Mouse (Mus musculus) neural tube, embryonic 11.5 days (tissue): Measurements from ENCODE around the gene Abcc3. TPM values are rescaled to one million over a fixed set of nuclear protein-coding genes. Genes with fewer than 3 reads are reported as not detected.

Source experiments
- ATAC-seq: fragments of 200-750 bp; cut with Nextera tagmentation; 2 replicates; pipeline ENCODE4 v1.8.0; 2017; ENCODE audit warnings: moderate number of reproducible peaks, mild to moderate bottlenecking, moderate TSS enrichment, moderate library complexity; ENCODE audit not compliant: insufficient read depth, low FRiP score, low TSS enrichment
- DNase-seq: peaks from one replicate; pipeline ENCODE4 v3.0.0-alpha.2; 2015; ENCODE audit warnings: low spot score
- H3K27ac ChIP-seq: fragments of 300-500 bp; sonication (generic); 2 replicates; pipeline ENCODE4 v1.5.1; 2014; ENCODE audit warnings: low read depth, mild to moderate bottlenecking, low read length
- H3K27me3 ChIP-seq: fragments of 300-500 bp; sonication (generic); 2 replicates; pipeline ENCODE4 v1.6.1; 2014; ENCODE audit warnings: mild to moderate bottlenecking, low read length, mixed read lengths; ENCODE audit not compliant: control insufficient read depth, insufficient read depth
- H3K36me3 ChIP-seq: fragments of 300-500 bp; sonication (generic); 2 replicates; pipeline ENCODE4 v1.6.1; 2014; ENCODE audit warnings: mild to moderate bottlenecking, low read length, moderate library complexity, mixed read lengths; ENCODE audit not compliant: control insufficient read depth, insufficient read depth
- H3K4me1 ChIP-seq: fragments of 300-500 bp; sonication (generic); 2 replicates; pipeline ENCODE4 v1.6.1; 2014; ENCODE audit warnings: low read length, mixed read lengths; ENCODE audit not compliant: control insufficient read depth, insufficient read depth
- H3K4me2 ChIP-seq: fragments of 300-500 bp; sonication (generic); 2 replicates; pipeline ENCODE4 v1.6.1; 2014; ENCODE audit warnings: low read depth, mild to moderate bottlenecking, moderate library complexity
- H3K4me3 ChIP-seq: fragments of 300-500 bp; sonication (generic); 2 replicates; pipeline ENCODE4 v1.5.1; 2014; ENCODE audit warnings: low read depth, low read length
- H3K9ac ChIP-seq: fragments of 300-500 bp; sonication (generic); 2 replicates; pipeline ENCODE4 v1.6.1; 2014; ENCODE audit warnings: mild to moderate bottlenecking, low read length
- H3K9me3 ChIP-seq: fragments of 300-500 bp; sonication (generic); 2 replicates; pipeline ENCODE4 v1.6.1; 2016; ENCODE audit warnings: low read length; ENCODE audit not compliant: control insufficient read depth
- WGBS: fragments of 180-500 bp; shearing (Covaris S2); extraction: QIAGEN DNeasy Blood & Tissue Kit; methylation state at CpG from one replicate; pipeline ENCODE4 v1.1.7; 2014; 5-methylcytosine and 5-hydroxymethylcytosine counted together
- polyA plus RNA-seq: library from polyadenylated mRNA; unstranded; fragments of >200 nt; fragmentation: Nextera tagmentation; extraction: Ambion mirVana; gene quantifications from 2 replicates; pipeline ENCODE4 v1.2.1, GENCODE M21; 2014

Gene Abcc3
- polyA plus RNA-seq, 1 experiment from 2014 or later, result 0.60 TPM

DNA sequence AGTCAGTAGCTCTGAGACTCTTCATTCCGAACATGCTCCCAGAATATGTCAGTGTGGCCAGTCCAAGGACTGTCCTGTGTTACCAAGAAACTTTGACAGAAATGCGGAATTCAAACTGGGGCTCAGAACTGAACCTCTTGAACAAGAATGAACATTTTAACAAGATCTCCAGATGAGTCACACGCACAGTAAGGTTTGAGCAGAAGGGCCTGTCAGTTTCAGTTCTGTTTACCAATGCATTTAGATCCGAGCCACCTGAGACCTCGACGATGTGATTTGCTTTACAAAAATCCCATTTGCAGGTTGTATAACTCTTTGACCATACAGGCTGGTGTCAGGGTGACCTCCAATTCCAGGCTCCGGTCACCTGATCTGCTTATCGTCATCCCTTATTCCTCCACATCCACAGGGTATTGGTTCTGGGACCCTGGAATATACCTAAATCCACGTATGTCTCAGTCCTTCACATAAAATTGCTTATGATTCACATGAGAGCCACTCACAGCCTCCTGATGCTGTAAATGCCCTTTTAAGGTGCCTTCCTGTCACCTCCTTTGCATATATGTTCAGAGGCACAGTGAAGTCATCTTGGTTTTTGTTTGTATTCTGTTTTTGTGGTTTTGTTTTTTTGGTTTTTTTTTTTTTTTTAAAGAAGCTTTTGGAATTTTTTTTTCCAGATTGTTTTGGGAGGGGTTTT, 37.1 kb downstream of the Abcc3 start:
- WGBS, result 89% methylated on average over 9 of the region's 9 CpGs
- H3K9ac ChIP-seq, result no peak overlapping the region
- no peak overlapping the region for H3K4me2 ChIP-seq
- no peak overlapping the region for H3K27ac ChIP-seq
- no peaks in the 10 kb centered on the region for H3K4me1 ChIP-seq
- no peaks in the 10 kb centered on the region for H3K27me3 ChIP-seq
- no peaks in the 10 kb centered on the region for H3K9me3 ChIP-seq
- H3K36me3 ChIP-seq, result no peaks in the 10 kb centered on the region
- ATAC-seq, result no peak
- no peak for DNase-seq
- H3K4me3 ChIP-seq, result no peak overlapping the region

DNA sequence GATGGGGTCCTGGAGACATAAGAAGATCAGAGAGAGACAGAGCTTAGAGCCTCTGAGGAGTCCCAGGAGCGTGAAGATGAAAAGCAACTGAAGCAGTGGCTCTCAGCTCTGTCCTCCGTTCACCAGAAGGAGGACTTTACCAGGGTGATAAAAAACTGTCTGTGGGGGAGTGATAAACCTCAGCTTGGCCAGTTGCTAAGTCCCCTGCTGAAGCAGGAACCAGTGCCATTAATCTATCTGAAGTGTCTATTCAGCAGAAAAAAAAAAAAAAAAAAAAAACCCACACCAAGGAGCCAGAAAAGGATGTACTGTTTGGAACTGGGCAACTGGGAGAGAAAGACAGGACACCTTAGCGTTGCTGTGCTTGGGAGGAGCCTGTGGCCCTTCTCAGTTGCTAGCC, 41.7 kb downstream of the Abcc3 start:
- Histone ChIP-seq H3K9ac (no peak overlapping the region), H3K4me1 (no peaks in the 10 kb centered on the region), H3K27ac (no peak overlapping the region), H3K9me3 (no peaks in the 10 kb centered on the region), H3K4me2 (no peak overlapping the region), H3K36me3 (no peaks in the 10 kb centered on the region), H3K4me3 (no peak overlapping the region), H3K27me3 (no peaks in the 10 kb centered on the region)
- DNase-seq (no peak), ATAC-seq (no peak)
- 23% methylated on average over 3 of the region's 3 CpGs for WGBS

DNA sequence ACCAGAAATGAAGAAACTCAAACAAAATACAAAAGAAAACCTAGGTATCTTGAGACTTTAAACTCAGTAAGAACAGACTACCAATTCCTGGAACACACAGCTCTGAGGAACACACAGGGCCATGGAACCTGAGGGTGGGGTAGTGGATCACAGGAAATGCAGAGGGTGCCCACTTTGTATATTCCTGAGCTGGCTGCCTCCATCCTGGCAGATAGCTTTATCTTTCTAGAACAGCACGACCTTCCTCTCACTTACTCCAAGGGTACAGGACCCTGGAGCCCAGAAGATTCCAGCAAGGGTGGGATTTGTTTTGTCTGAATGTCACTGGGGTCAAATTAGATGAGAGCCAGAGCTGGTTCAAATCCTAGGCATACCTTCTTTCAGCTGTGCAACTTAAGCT, 42.5 kb downstream of the Abcc3 start:
- Histone ChIP-seq H3K4me1 (no peaks in the 10 kb centered on the region), H3K27ac (no peak overlapping the region), H3K9ac (no peak overlapping the region), H3K9me3 (no peaks in the 10 kb centered on the region), H3K4me3 (no peak overlapping the region), H3K4me2 (no peak overlapping the region), H3K36me3 (no peaks in the 10 kb centered on the region), H3K27me3 (no peaks in the 10 kb centered on the region)
- DNase-seq (no peak), ATAC-seq (no peak)
- WGBS, result 85% methylated on average over 1 of the region's 1 CpGs

DNA sequence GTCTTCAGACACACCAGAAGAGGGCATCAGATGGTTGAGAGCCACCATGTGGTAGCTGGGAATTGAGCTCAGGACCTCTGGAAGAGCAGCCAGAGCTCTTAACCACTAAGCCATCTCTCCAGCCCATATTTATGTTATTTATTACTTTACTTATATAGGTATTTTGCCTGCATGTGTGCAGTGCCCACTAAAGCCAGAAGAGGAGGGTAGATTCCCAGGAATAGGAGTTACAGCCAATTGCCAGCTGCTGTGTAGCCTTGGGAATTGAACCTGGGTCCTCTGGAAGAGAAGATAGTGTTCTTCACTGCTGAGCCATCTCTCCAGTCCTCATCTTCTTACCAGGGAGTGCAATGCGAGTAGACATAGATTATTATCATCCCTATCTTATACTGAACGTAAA, 43.0 kb downstream of the Abcc3 start:
- ATAC-seq (no peak), DNase-seq (no peak)
- H3K4me2 ChIP-seq, result no peak overlapping the region
- no peaks in the 10 kb centered on the region for H3K4me1 ChIP-seq
- H3K9me3 ChIP-seq, result no peaks in the 10 kb centered on the region
- H3K9ac ChIP-seq, result no peak overlapping the region
- H3K4me3 ChIP-seq, result no peak overlapping the region
- WGBS, result 80% methylated on average over 2 of the region's 2 CpGs
- no peaks in the 10 kb centered on the region for H3K27me3 ChIP-seq
- H3K36me3 ChIP-seq, result no peaks in the 10 kb centered on the region
- H3K27ac ChIP-seq, result no peak overlapping the region

DNA sequence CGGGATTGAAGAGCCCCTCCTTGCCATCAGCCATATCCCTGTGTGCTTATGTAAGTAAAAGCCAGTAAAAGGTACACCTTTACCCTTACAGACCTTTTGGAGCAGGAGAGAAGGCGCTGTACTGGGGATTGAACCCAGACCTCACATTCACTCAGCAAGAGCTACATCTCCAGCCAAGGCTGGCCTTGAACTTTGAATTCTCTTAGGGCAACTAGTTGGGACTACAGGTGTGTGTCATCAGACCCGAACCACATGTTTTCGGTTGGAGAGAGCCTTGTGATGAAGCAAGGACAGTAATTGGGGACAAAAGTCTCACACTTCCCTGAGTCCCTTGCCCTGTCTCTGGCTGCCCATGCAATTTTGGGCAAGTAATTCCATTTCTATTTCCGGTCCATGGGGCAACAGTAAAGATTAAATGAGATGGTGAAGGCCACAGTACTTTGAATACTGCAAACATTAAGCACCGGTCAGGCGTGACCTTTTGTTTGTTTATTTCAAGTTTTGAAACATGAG, 45.7 kb downstream of the Abcc3 start:
- Histone ChIP-seq H3K36me3 (no peaks in the 10 kb centered on the region), H3K4me2 (no peak overlapping the region), H3K4me3 (no peak overlapping the region), H3K27ac (no peak overlapping the region), H3K9me3 (no peaks in the 10 kb centered on the region), H3K4me1 (peaks cover 18% of the 10 kb centered on the region), H3K9ac (no peak overlapping the region), H3K27me3 (no peaks in the 10 kb centered on the region)
- ATAC-seq (no peak), DNase-seq (no peak)
- WGBS, result 89% methylated on average over 7 of the region's 7 CpGs

DNA sequence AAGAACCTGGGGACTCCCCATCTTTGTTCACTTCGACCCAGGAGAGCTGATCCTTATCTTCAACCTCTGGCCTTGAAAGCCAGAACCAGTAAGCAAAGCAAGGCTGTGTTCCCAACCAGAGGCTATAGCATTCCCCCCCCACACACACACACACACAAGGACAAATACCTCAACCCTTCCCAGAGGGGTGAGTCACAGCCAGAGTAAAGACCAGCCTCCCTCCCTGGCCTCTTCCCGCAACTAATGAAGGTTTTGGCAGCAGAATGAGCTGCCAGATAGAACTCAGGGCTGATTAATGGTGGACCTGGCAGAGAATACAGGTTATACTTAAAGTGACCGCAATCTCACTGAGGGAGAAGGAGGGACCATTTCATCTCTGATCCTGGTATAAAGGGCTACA, 46.2 kb downstream of the Abcc3 start:
- ATAC-seq, result no peak
- H3K27ac ChIP-seq, result no peak overlapping the region
- H3K4me1 ChIP-seq, result peaks cover 23% of the 10 kb centered on the region
- no peak overlapping the region for H3K4me2 ChIP-seq
- no peaks in the 10 kb centered on the region for H3K36me3 ChIP-seq
- no peaks in the 10 kb centered on the region for H3K27me3 ChIP-seq
- 77% methylated on average over 3 of the region's 3 CpGs for WGBS
- no peak overlapping the region for H3K4me3 ChIP-seq
- H3K9ac ChIP-seq, result no peak overlapping the region
- H3K9me3 ChIP-seq, result no peaks in the 10 kb centered on the region
- DNase-seq, result no peak

DNA sequence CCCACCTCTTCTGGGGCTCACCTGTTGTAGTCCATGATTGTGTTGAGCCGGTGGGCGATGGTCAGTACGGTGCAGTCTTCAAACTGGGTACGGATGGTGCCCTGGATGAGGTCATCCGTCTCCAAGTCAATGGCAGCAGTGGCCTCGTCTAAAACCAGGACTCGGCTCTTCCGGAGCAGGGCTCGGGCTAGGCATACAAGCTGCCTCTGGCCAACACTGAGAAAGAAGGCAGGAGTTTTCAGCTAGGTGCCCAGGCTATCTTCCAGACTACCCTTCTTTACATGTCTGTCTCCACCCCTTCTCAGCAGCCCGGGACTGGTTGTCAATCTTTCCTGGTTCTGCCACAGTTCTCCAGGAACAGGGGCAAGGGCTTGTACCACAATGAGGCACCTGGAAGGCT, 46.9 kb downstream of the Abcc3 start:
- no peak overlapping the region for H3K9ac ChIP-seq
- no peak overlapping the region for H3K4me3 ChIP-seq

DNA sequence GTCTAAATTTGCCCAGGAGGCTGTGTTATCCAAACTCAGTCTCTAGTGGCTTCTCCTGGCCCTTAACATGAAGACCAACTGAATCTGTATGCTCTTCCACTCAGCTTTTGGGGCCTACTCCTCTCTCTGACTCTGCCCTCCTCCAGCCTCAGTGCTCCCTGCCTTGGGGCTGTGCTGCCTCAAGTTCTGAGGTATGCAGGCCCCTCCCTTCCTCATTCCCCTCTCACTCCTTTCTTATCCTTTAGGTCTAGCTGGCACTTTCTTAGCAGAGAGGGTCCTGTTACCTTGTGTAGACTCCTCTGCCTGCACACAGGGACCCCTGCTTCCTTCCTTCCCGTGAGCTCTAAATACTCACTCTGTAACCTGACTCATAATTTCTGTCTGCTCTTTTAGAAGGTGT, 48.3 kb downstream of the Abcc3 start:
- H3K36me3 ChIP-seq, result peaks cover 3% of the 10 kb centered on the region
- no peaks in the 10 kb centered on the region for H3K9me3 ChIP-seq
- H3K27me3 ChIP-seq, result no peaks in the 10 kb centered on the region
- H3K4me3 ChIP-seq, result no peak overlapping the region
- no peak overlapping the region for H3K9ac ChIP-seq
- no peak for ATAC-seq
- H3K27ac ChIP-seq, result no peak overlapping the region
- 40% methylated on average over 1 of the region's 1 CpGs for WGBS
- H3K4me1 ChIP-seq, result peaks cover 33% of the 10 kb centered on the region
- H3K4me2 ChIP-seq, result no peak overlapping the region
- DNase-seq, result no peak

More for the DNA sequence above, 46.9 kb downstream of the Abcc3 start:
- no peaks in the 10 kb centered on the region for H3K27me3 ChIP-seq
- no peak overlapping the region for H3K4me2 ChIP-seq
- no peaks in the 10 kb centered on the region for H3K36me3 ChIP-seq
- 82% methylated on average over 10 of the region's 10 CpGs for WGBS
- no peak for DNase-seq
- ATAC-seq, result no peak
- no peak overlapping the region for H3K27ac ChIP-seq
- no peaks in the 10 kb centered on the region for H3K9me3 ChIP-seq
- peaks cover 30% of the 10 kb centered on the region for H3K4me1 ChIP-seq

DNA sequence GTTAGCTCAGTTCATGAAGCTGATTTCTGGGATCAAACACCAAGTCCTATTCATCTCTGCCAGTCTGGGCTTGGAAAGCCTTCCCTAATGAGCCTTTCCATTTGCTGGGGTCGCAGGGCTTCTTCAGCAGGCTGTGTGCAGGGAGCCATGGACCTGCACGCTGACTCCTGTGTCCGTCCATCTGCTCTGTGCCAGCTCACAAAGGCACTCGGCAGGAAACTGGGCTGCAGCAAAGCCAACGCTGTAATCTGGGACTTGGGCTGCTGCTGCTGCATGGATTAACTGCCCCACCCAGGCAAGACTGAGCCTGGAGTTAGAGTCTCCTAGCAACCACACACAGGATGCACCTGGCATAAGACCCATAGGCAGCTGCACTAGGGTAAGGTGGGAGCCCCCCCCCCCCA, 48.8 kb downstream of the Abcc3 start:
- Histone ChIP-seq H3K27ac (no peak overlapping the region), H3K36me3 (peaks cover 6% of the 10 kb centered on the region), H3K27me3 (no peaks in the 10 kb centered on the region), H3K4me2 (no peak overlapping the region), H3K4me3 (no peak overlapping the region), H3K4me1 (peaks cover 33% of the 10 kb centered on the region), H3K9ac (no peak overlapping the region), H3K9me3 (no peaks in the 10 kb centered on the region)
- ATAC-seq (peak; percentile 24; the same call in 1 of the 2 replicates), DNase-seq (no peak)
- 23% methylated on average over 5 of the region's 5 CpGs for WGBS
